Mouse (Mus musculus): Measurements from ENCODE around the gene Cmss1. TPM values are rescaled to one million over a fixed set of nuclear protein-coding genes. Genes with fewer than 3 reads are reported as not detected.

Cmss1 gene
- polyA plus RNA-seq, 1 experiment from 2014 or later, result 37.8 TPM

- no peak for ATAC-seq (ENCODE audit: low read depth)
- H3K9me3 ChIP-seq, result no peaks in the 10 kb centered on the region
- H3K36me3 ChIP-seq, result no peaks in the 10 kb centered on the region
- WGBS, result 87% methylated on average over 15 of the region's 15 CpGs
- no peak overlapping the region for H3K4me3 ChIP-seq
- no peak overlapping the region for H3K27ac ChIP-seq (replicated peaks)
- H3K4me1 ChIP-seq (replicated peaks), result peaks cover 7% of the 10 kb centered on the region; the same call in 1 of the 2 replicates
- H3K9ac ChIP-seq, result no peak overlapping the region
- H3K27me3 ChIP-seq, result no peaks in the 10 kb centered on the region
- H3K4me2 ChIP-seq, result no peak overlapping the region
These were observed 217.0 kb downstream of the Cmss1 start for GRCm38 (mm10) chr16:57389566-57390251.

GRCm38 (mm10) chr16:57384274-57384673, 222.4 kb downstream of the Cmss1 start:
- Histone ChIP-seq H3K4me1 (replicated peaks) (no peaks in the 10 kb centered on the region), H3K27me3 (no peaks in the 10 kb centered on the region), H3K27ac (replicated peaks) (no peak overlapping the region), H3K4me2 (no peak overlapping the region), H3K9ac (no peak overlapping the region), H3K36me3 (no peaks in the 10 kb centered on the region), H3K9me3 (no peaks in the 10 kb centered on the region), H3K4me3 (no peak overlapping the region)
- WGBS, result 92% methylated on average over 2 of the region's 2 CpGs
- no peak for ATAC-seq (ENCODE audit: low read depth)

- ATAC-seq (ENCODE audit: low read depth), result no peak; the same call in 1 of the 2 replicates
- H3K4me1 ChIP-seq (replicated peaks), result no peaks in the 10 kb centered on the region
- no peak overlapping the region for H3K27ac ChIP-seq (replicated peaks)
- no peak overlapping the region for H3K4me2 ChIP-seq
- no peaks in the 10 kb centered on the region for H3K36me3 ChIP-seq
- H3K27me3 ChIP-seq, result no peaks in the 10 kb centered on the region
- no peak overlapping the region for H3K4me3 ChIP-seq
- 61% methylated on average over 8 of the region's 8 CpGs for WGBS
- H3K9ac ChIP-seq, result no peak overlapping the region
- no peaks in the 10 kb centered on the region for H3K9me3 ChIP-seq
These were observed 223.2 kb downstream of the Cmss1 start for GRCm38 (mm10) chr16:57383266-57383971.

GRCm38 (mm10) chr16:57378631-57379330, 227.9 kb downstream of the Cmss1 start:
- no peaks in the 10 kb centered on the region for H3K36me3 ChIP-seq
- H3K4me2 ChIP-seq, result no peak overlapping the region
- H3K4me3 ChIP-seq, result no peak overlapping the region
- no peak overlapping the region for H3K27ac ChIP-seq (replicated peaks)
- no peaks in the 10 kb centered on the region for H3K27me3 ChIP-seq
- WGBS, result 89% methylated on average over 9 of the region's 9 CpGs
- no peak overlapping the region for H3K9ac ChIP-seq
- no peaks in the 10 kb centered on the region for H3K4me1 ChIP-seq (replicated peaks)
- no peaks in the 10 kb centered on the region for H3K9me3 ChIP-seq
- ATAC-seq (ENCODE audit: low read depth), result no peak

GRCm38 (mm10) chr16:57375248-57375837, 231.3 kb downstream of the Cmss1 start:
- no peak overlapping the region for H3K4me3 ChIP-seq
- no peak overlapping the region for H3K9ac ChIP-seq
- 80% methylated on average over 7 of the region's 7 CpGs for WGBS
- no peaks in the 10 kb centered on the region for H3K4me1 ChIP-seq (replicated peaks)
- no peaks in the 10 kb centered on the region for H3K9me3 ChIP-seq
- no peak overlapping the region for H3K4me2 ChIP-seq
- H3K27ac ChIP-seq (replicated peaks), result no peak overlapping the region
- 0 out of 2 replicates have a peak, but pooled peaks have one; percentile 40 for ATAC-seq (ENCODE audit: low read depth)
- H3K27me3 ChIP-seq, result no peaks in the 10 kb centered on the region
- H3K36me3 ChIP-seq, result no peaks in the 10 kb centered on the region

GRCm38 (mm10) chr16:57372156-57372555, 234.5 kb downstream of the Cmss1 start:
- H3K36me3 ChIP-seq, result no peaks in the 10 kb centered on the region
- H3K4me2 ChIP-seq, result no peak overlapping the region
- H3K9me3 ChIP-seq, result no peaks in the 10 kb centered on the region
- no peaks in the 10 kb centered on the region for H3K4me1 ChIP-seq (replicated peaks)
- H3K27me3 ChIP-seq, result no peaks in the 10 kb centered on the region
- no peak for ATAC-seq (ENCODE audit: low read depth)
- 83% methylated on average over 3 of the region's 3 CpGs for WGBS
- H3K27ac ChIP-seq (replicated peaks), result no peak overlapping the region
- no peak overlapping the region for H3K4me3 ChIP-seq
- H3K9ac ChIP-seq, result no peak overlapping the region

- no peak for ATAC-seq (ENCODE audit: low read depth)
- WGBS, result 92% methylated on average over 8 of the region's 8 CpGs
- Histone ChIP-seq H3K27ac (replicated peaks) (no peak overlapping the region), H3K4me1 (replicated peaks) (0 out of 2 replicates have a peak, but pooled peaks cover 12% of the 10 kb centered on the region), H3K4me3 (no peak overlapping the region), H3K9me3 (no peaks in the 10 kb centered on the region), H3K27me3 (no peaks in the 10 kb centered on the region), H3K4me2 (no peak overlapping the region), H3K9ac (no peak overlapping the region), H3K36me3 (no peaks in the 10 kb centered on the region)
These were observed 236.7 kb downstream of the Cmss1 start for GRCm38 (mm10) chr16:57369846-57370496.

GRCm38 (mm10) chr16:57366941-57367694, 239.5 kb downstream of the Cmss1 start:
- WGBS, result 62% methylated on average over 18 of the region's 18 CpGs
- H3K4me2 ChIP-seq, result no peak overlapping the region
- no peak overlapping the region for H3K27ac ChIP-seq (replicated peaks)
- H3K27me3 ChIP-seq, result no peaks in the 10 kb centered on the region
- H3K9ac ChIP-seq, result no peak overlapping the region
- no peaks in the 10 kb centered on the region for H3K36me3 ChIP-seq
- no peak for ATAC-seq (ENCODE audit: low read depth)
- H3K4me1 ChIP-seq (replicated peaks), result peaks cover 29% of the 10 kb centered on the region
- no peaks in the 10 kb centered on the region for H3K9me3 ChIP-seq
- H3K4me3 ChIP-seq, result no peak overlapping the region

GRCm38 (mm10) chr16:57366141-57366540, 240.5 kb downstream of the Cmss1 start:
- ATAC-seq (ENCODE audit: low read depth), result no peak
- no peak overlapping the region for H3K27ac ChIP-seq (replicated peaks)
- H3K9ac ChIP-seq, result no peak overlapping the region
- H3K4me2 ChIP-seq, result no peak overlapping the region
- no peaks in the 10 kb centered on the region for H3K27me3 ChIP-seq
- no peaks in the 10 kb centered on the region for H3K9me3 ChIP-seq
- H3K4me3 ChIP-seq, result no peak overlapping the region
- H3K4me1 ChIP-seq (replicated peaks), result peaks cover 29% of the 10 kb centered on the region
- 43% methylated on average over 6 of the region's 6 CpGs for WGBS
- H3K36me3 ChIP-seq, result no peaks in the 10 kb centered on the region

GRCm38 (mm10) chr16:57364498-57364897, 242.2 kb downstream of the Cmss1 start:
- no peak for ATAC-seq (ENCODE audit: low read depth)
- no peak overlapping the region for H3K27ac ChIP-seq (replicated peaks)
- 84% methylated on average over 7 of the region's 7 CpGs for WGBS

More at GRCm38 (mm10) chr16:57364498-57364897, 242.2 kb downstream of the Cmss1 start:
- H3K36me3 ChIP-seq, result no peaks in the 10 kb centered on the region
- H3K4me2 ChIP-seq, result no peak overlapping the region
- no peaks in the 10 kb centered on the region for H3K9me3 ChIP-seq
- no peak overlapping the region for H3K4me3 ChIP-seq
- H3K4me1 ChIP-seq (replicated peaks), result peaks cover 29% of the 10 kb centered on the region
- no peaks in the 10 kb centered on the region for H3K27me3 ChIP-seq
- H3K9ac ChIP-seq, result no peak overlapping the region
